Mouse (Mus musculus): ENCODE measurements around the gene Auts2. TPM values are rescaled to one million over a fixed set of nuclear protein-coding genes. Genes with fewer than 3 reads are reported as not detected.

The Auts2 gene
- polyA plus RNA-seq, 1 experiment from 2014 or later: 27.3 TPM

DNA sequence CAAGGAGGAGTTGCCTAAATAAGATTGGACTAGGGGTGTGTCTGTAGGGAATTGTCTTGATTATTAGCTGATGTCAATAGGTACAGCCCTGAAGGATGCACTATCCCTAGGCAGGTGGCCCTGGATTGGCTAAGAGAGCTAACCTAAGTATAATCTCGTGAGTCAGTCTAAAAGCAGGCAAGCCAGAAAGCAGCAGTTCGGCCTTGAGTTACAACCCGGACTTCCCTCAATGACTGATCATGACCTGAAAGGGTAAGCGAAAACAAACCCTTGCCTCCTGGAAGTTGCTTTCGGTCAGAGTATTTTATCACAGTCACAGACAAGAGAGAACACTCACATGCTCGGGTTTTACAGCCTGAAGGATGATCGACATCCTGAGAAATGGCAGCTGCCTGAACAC, 998.8 kb downstream of the Auts2 start:
- Histone ChIP-seq H3K4me3 (ENCODE audit: low read depth, low read length) (no peak overlapping the region), H3K4me2 (no peak overlapping the region), H3K36me3 (ENCODE audit: insufficient read depth) (no peaks in the 10 kb centered on the region), H3K9me3 (ENCODE audit: low read depth, low read length) (no peaks in the 10 kb centered on the region), H3K27me3 (ENCODE audit: insufficient read depth, low read length) (no peaks in the 10 kb centered on the region), H3K4me1 (ENCODE audit: insufficient read depth) (peaks cover 5% of the 10 kb centered on the region; the same call in 1 of the 2 replicates), H3K27ac (ENCODE audit: low read depth) (no peak overlapping the region), H3K9ac (no peak overlapping the region)
- TF ChIP-seq CTCF (IDR thresholded peaks at IDR 0.05; ENCODE audit: low read depth): no peak
- DNase-seq (no peak), ATAC-seq (ENCODE audit: insufficient read depth) (no peak)
- 74% methylated on average over 7 of the region's 7 CpGs for WGBS

DNA sequence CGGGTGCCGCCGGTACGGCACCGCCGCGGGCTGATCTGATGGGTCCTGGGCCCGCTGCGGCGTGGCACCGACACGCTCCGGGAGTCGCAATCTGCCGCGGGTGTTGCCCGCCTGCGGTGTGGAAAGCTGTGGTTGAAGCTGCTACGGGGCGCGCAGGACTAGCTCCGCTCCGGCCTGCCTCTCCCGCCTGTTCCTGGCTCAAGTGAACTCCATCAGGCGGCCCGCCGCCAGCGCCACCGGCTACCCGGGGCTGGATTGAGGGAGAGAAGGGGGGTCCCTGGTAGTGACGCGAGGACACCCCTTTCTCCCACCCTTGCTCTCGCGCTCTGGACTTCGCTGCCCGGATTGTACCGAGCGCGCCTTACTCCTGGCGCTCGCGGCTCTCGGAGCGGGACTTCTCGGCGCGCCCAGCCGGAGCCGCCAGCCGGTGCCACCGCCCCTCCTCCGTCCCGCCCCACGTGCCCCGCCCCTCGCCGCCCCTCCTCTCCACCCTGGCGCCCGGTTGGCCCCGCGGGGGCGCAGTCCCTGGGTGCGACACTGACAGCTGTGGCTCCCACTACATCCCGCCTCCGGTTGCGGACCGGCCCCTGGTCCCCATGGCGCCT, 1004.7 kb downstream of the Auts2 start:
- peak overlapping the region; percentile 78 for H3K4me2 ChIP-seq
- TF ChIP-seq CTCF (IDR thresholded peaks at IDR 0.05; ENCODE audit: low read depth): peak; percentile 49
- H3K4me3 ChIP-seq (ENCODE audit: low read depth, low read length): peak overlapping the region; percentile 75
- H3K27me3 ChIP-seq (ENCODE audit: insufficient read depth, low read length): no peaks in the 10 kb centered on the region
- H3K9ac ChIP-seq: peak overlapping the region; percentile 90
- ATAC-seq (ENCODE audit: insufficient read depth) (peak; percentile 85), DNase-seq (peak; percentile 85)
- peaks cover 3% of the 10 kb centered on the region; the same call in 1 of the 2 replicates for H3K4me1 ChIP-seq (ENCODE audit: insufficient read depth)
- whole genome bisulfite sequencing: under 1% methylated on average over 54 of the region's 68 CpGs
- H3K27ac ChIP-seq (ENCODE audit: low read depth): peak overlapping the region; percentile 94
- no peaks in the 10 kb centered on the region for H3K9me3 ChIP-seq (ENCODE audit: low read depth, low read length)
- H3K36me3 ChIP-seq (ENCODE audit: insufficient read depth): 0 out of 2 replicates have a peak, but pooled peaks cover under 1% of the 10 kb centered on the region

DNA sequence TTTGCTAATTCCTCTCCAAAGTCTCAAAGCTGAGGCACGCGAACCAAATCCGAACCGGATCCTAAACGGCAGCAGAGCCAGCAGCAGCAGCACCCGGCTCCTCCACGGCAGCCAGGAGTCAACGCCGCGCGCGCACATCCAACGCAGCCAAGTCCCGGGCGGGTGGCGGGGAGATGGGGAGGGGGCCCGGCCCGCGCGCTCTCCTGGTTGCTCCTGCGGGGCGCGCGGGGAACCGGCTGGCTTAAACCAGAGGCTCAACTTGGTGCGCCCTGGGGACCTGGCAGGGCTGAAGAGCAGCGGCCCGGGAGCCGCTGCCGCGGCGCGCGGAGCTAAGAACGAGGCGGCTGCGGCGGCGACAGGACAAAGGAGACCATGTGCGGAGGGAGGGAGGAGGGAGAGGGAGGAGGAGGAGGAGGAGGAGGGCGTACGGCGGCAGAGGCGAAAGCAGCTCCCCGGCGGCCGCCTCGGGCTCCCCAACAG, 1005.3 kb downstream of the Auts2 start:
- no peak for TF ChIP-seq CTCF (IDR thresholded peaks at IDR 0.05; ENCODE audit: low read depth)
- H3K4me3 ChIP-seq (ENCODE audit: low read depth, low read length): peak overlapping the region; percentile 75
- DNase-seq (peak; percentile 73), ATAC-seq (ENCODE audit: insufficient read depth) (peak; percentile 76)
- H3K4me2 ChIP-seq: peak overlapping the region; percentile 78
- peak overlapping the region; percentile 90 for H3K9ac ChIP-seq
- H3K27ac ChIP-seq (ENCODE audit: low read depth): peak overlapping the region; percentile 94
- WGBS: under 1% methylated on average over 32 of the region's 48 CpGs
- H3K27me3 ChIP-seq (ENCODE audit: insufficient read depth, low read length): no peaks in the 10 kb centered on the region
- no peaks in the 10 kb centered on the region for H3K9me3 ChIP-seq (ENCODE audit: low read depth, low read length)
- H3K36me3 ChIP-seq (ENCODE audit: insufficient read depth): peaks cover 6% of the 10 kb centered on the region; the same call in 1 of the 2 replicates
- peaks cover 3% of the 10 kb centered on the region; the same call in 1 of the 2 replicates for H3K4me1 ChIP-seq (ENCODE audit: insufficient read depth)

DNA sequence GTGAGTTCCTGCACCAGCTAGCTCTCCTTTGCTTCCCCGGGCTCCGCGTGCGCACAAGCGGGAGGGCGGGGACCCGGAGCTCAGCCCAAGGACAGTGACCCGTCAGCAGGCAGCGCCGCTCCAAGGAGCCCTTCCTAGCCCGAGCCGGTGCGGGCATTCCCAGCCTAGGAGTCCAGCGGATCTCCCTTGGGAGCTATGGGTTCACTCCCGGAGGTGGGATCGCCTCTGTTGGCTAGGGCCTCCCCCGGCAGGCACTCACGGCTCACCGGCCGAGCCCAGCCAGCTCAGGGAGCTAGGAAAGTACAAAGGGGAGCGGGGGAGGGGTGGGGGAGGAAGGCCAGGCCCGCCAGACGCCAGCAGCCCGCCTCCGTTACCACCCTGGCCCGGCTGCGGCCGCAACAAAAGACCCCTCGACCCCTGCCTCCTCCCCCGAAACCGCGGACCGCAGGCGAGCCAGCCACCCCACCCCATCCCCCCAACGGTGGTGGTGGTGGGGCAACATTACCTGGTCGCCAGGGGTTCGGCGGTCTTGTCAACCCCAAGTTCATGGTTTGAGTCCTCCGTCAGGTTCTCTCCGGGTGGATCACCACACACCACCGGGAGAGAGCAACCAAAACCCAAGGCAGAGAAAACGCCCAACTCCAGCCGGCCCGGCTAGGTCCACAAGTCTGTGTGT, 1005.9 kb downstream of the Auts2 start:
- peak; percentile 74 for ATAC-seq (ENCODE audit: insufficient read depth)
- Histone ChIP-seq H3K27me3 (ENCODE audit: insufficient read depth, low read length) (no peaks in the 10 kb centered on the region), H3K4me3 (ENCODE audit: low read depth, low read length) (peak overlapping the region; percentile 75), H3K27ac (ENCODE audit: low read depth) (peak overlapping the region; percentile 94), H3K9ac (peak overlapping the region; percentile 90), H3K4me1 (ENCODE audit: insufficient read depth) (peaks cover 3% of the 10 kb centered on the region; the same call in 1 of the 2 replicates), H3K36me3 (ENCODE audit: insufficient read depth) (peaks cover 7% of the 10 kb centered on the region; the same call in 1 of the 2 replicates), H3K4me2 (peak overlapping the region; percentile 78), H3K9me3 (ENCODE audit: low read depth, low read length) (no peaks in the 10 kb centered on the region)
- 0% methylated on average over 44 of the region's 44 CpGs for WGBS
- DNase-seq: peak; percentile 85
- TF ChIP-seq CTCF (IDR thresholded peaks at IDR 0.05; ENCODE audit: low read depth): no peak

DNA sequence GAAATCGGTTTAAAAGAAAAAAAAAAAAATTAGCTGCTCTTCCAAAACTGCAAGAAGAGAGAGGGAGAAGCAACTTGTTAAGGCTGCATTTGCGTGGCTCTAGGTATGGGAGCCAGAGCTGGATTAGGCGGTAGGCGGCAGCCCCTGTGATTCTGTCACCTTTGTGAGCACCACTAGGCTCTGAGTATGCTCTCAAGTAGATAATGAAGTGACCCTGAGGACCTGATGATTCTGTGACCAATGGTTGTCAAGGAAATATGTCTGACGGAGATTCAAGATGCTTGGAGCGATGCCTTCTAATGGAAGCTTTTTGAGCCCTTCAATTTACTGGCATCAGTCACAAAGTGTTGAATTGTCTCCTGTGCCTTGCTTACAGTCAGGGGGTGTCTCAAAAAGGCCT, 1007.4 kb downstream of the Auts2 start:
- no peak overlapping the region for H3K27ac ChIP-seq (ENCODE audit: low read depth)
- no peak for TF ChIP-seq CTCF (IDR thresholded peaks at IDR 0.05; ENCODE audit: low read depth)
- 50% methylated on average over 6 of the region's 6 CpGs for WGBS
- no peak overlapping the region; the same call in 1 of the 2 replicates for H3K9ac ChIP-seq
- peak overlapping the region; percentile 75 for H3K4me3 ChIP-seq (ENCODE audit: low read depth, low read length)
- H3K27me3 ChIP-seq (ENCODE audit: insufficient read depth, low read length): no peaks in the 10 kb centered on the region
- no peak for ATAC-seq (ENCODE audit: insufficient read depth)
- peaks cover 3% of the 10 kb centered on the region; the same call in 1 of the 2 replicates for H3K4me1 ChIP-seq (ENCODE audit: insufficient read depth)
- no peak for DNase-seq
- no peaks in the 10 kb centered on the region for H3K9me3 ChIP-seq (ENCODE audit: low read depth, low read length)
- H3K36me3 ChIP-seq (ENCODE audit: insufficient read depth): peaks cover 7% of the 10 kb centered on the region; the same call in 1 of the 2 replicates
- H3K4me2 ChIP-seq: peak overlapping the region; percentile 78

DNA sequence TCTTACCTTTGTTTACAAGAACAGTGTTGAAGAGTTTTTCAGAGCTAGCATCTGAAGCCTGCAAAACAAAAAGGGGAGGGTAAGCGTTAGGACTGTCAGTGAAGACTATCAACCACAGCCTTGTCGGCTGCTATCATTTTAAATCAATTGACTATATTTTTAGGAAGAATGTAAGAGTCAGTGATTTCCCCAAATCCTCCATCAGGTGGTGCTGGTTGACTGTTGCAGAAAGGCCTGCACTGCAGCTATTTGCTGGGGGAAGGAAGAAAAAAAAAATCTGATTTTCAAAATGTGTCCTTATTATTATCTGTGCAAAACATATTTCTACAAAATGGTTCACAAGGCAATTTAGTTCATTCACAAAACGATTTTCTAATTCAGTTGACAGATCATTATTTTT, 1009.3 kb downstream of the Auts2 start:
- no peak overlapping the region for H3K4me3 ChIP-seq (ENCODE audit: low read depth, low read length)
- no peaks in the 10 kb centered on the region for H3K9me3 ChIP-seq (ENCODE audit: low read depth, low read length)
- H3K27ac ChIP-seq (ENCODE audit: low read depth): no peak overlapping the region
- peak; percentile 77 for TF ChIP-seq CTCF (IDR thresholded peaks at IDR 0.05; ENCODE audit: low read depth)
- no peaks in the 10 kb centered on the region for H3K27me3 ChIP-seq (ENCODE audit: insufficient read depth, low read length)
- no peak overlapping the region for H3K4me2 ChIP-seq
- DNase-seq (peak; percentile 87), ATAC-seq (ENCODE audit: insufficient read depth) (no peak)
- WGBS: 24% methylated on average over 3 of the region's 3 CpGs
- H3K9ac ChIP-seq: no peak overlapping the region
- H3K36me3 ChIP-seq (ENCODE audit: insufficient read depth): peaks cover 13% of the 10 kb centered on the region
- H3K4me1 ChIP-seq (ENCODE audit: insufficient read depth): peaks cover 3% of the 10 kb centered on the region; the same call in 1 of the 2 replicates
